ENCODE assay signal across 13 mouse cellular contexts in genomic region chr15:37101419-37101818, GRCm38 (mm10).
A peak's percentile ranks its signal among the peaks of the same experiment; 100 is the strongest.
DNase-seq lines count a peak whose midpoint lies in the region; TF ChIP-seq lines count a peak whose summit lies in the region.
"Had no signal": no experiment of that assay in that cellular context is flagged by ENCODE, and none has a peak within 500 bp of the region (broad histone marks: within the 10 kb centered on the region; RNA-seq: fewer than 3 reads in every experiment).

No protein-coding gene starts in this region.

- no peak overlapping the region for H3K27ac ChIP-seq in cerebellum, adult 2 months (ENCODE audit: insufficient read depth, low read length)
- H3K27ac ChIP-seq in left cerebral cortex, adult 2 months: no peak overlapping the region
- H3K27ac ChIP-seq in cortical plate, adult 2 months (ENCODE audit: insufficient read depth, low read length): no peak overlapping the region
- H3K27ac ChIP-seq in gastrocnemius, adult 2 months: no peak overlapping the region
- H3K27ac ChIP-seq: embryonic facial prominence, embryonic 10.5 days; midbrain, embryonic 10.5 days; neural tube, embryonic 12.5 days had no signal

- H3K4me1 ChIP-seq in cerebellum, adult 2 months (ENCODE audit: control insufficient read depth, insufficient read depth, low read length): no peaks in the 10 kb centered on the region; the same call in 1 of the 2 replicates
- no peaks in the 10 kb centered on the region for H3K4me1 ChIP-seq in cortical plate, adult 2 months (ENCODE audit: control insufficient read depth, insufficient read depth, low read length)
- H3K4me1 ChIP-seq: neural tube, embryonic 12.5 days had no signal

- 86% methylated on average over 1 of the region's 1 CpGs for WGBS in cerebellum, adult 2 months

- H3K79me2 ChIP-seq in C2C12 (ENCODE audit: control insufficient read depth, insufficient read depth): no peaks in the 10 kb centered on the region

- H3K36me3 ChIP-seq in C2C12 (ENCODE audit: control insufficient read depth, insufficient read depth): no peaks in the 10 kb centered on the region
- H3K36me3 ChIP-seq: embryonic facial prominence, embryonic 10.5 days; midbrain, embryonic 10.5 days; neural tube, embryonic 12.5 days had no signal

- DNase-seq in cerebellum, adult 2 months: no peak
- DNase-seq in cerebellum, postnatal 4 days (ENCODE audit: low spot score in 2 of 2): no peak
- DNase-seq in left cerebral cortex, adult 2 months (ENCODE audit: extremely low spot score in 1 of 2, low spot score in 2 of 2): no peak
- DNase-seq in left cerebral cortex, postnatal 10 days (ENCODE audit: extremely low spot score in 1 of 2, low spot score in 2 of 2): no peak
- no peak for DNase-seq in gastrocnemius, adult 2 months
- no peak for DNase-seq in adrenal gland, adult 2 months
- DNase-seq: heart, postnatal 36 days; thymus, postnatal 25 days had no signal

- H3K79me3 ChIP-seq in C2C12 (ENCODE audit: low read depth): no peaks in the 10 kb centered on the region

- no peak overlapping the region for H3K4me3 ChIP-seq in cerebellum, adult 2 months (replicated peaks; ENCODE audit: insufficient read depth, low read depth, low read length)
- no peak overlapping the region for H3K4me3 ChIP-seq in left cerebral cortex, adult 2 months
- H3K4me3 ChIP-seq in C2C12 (ENCODE audit: insufficient read depth, poor library complexity, severe bottlenecking): no peak overlapping the region
- no peak overlapping the region for H3K4me3 ChIP-seq in cortical plate, adult 2 months (ENCODE audit: insufficient read depth, low read length)
- no peak overlapping the region for H3K4me3 ChIP-seq in gastrocnemius, adult 2 months
- H3K4me3 ChIP-seq: embryonic facial prominence, embryonic 10.5 days; midbrain, embryonic 10.5 days; neural tube, embryonic 12.5 days had no signal

- TF ChIP-seq POLR2A in cerebellum, adult 2 months (IDR thresholded peaks at IDR 0.05; ENCODE audit: borderline replicate concordance, insufficient read depth, low read length): no peak
- TF ChIP-seq POLR2A in cortical plate, adult 2 months (IDR thresholded peaks at IDR 0.05; ENCODE audit: extremely low read depth, insufficient read depth, low read length): no peak

- no peak overlapping the region for H3ac ChIP-seq in C2C12 (ENCODE audit: control insufficient read depth, insufficient read length, low read depth)

- intact Hi-C loops in left cerebral cortex, adult 2 months (cut with DNase I): loop anchor here (5.0 kb wide), 2 partner anchors 309 to 384 kb away; no protein-coding TSS in a partner anchor
- intact Hi-C loops in left cerebral cortex, postnatal 10 days (cut with DNase I): loop anchor here (2.0 to 10.0 kb wide), 3 partner anchors 97 to 387 kb away; partner anchors contain the start of gene Zfp706
- intact Hi-C loops in gastrocnemius, adult 2 months (cut with DNase I): loop anchor here (5.0 kb wide), 1 partner anchor 384 kb away; no protein-coding TSS in a partner anchor

- TF ChIP-seq CTCF in cerebellum, adult 2 months (IDR thresholded peaks at IDR 0.05; ENCODE audit: borderline replicate concordance, insufficient read depth, low read depth, low read length): peak; percentile 25; the same call in 1 of the 2 replicates
- TF ChIP-seq CTCF in left cerebral cortex, adult 2 months (IDR thresholded peaks at IDR 0.05): peak; percentile 39
- peak; percentile 6 for TF ChIP-seq CTCF in C2C12 (IDR thresholded peaks at IDR 0.05; ENCODE audit: control insufficient read depth, insufficient read depth, insufficient read length)
- TF ChIP-seq CTCF in cortical plate, adult 2 months (IDR thresholded peaks at IDR 0.05; ENCODE audit: extremely low read depth, insufficient read depth, low read length): peak; percentile 32
- TF ChIP-seq CTCF in gastrocnemius, adult 2 months (IDR thresholded peaks at IDR 0.05): no peak

- H3K27me3 ChIP-seq in cerebellum, adult 2 months (ENCODE audit: control insufficient read depth, insufficient read depth, low read length): no peaks in the 10 kb centered on the region
- no peaks in the 10 kb centered on the region for H3K27me3 ChIP-seq in C2C12 (ENCODE audit: control insufficient read depth, insufficient read depth, insufficient read length)
- H3K27me3 ChIP-seq: neural tube, embryonic 12.5 days had no signal

TF ChIP-seq in C2C12, 6 proteins besides CTCF, POLR2A, EP300 and RAD21:
- TF ChIP-seq MYOD1 (IDR thresholded peaks at IDR 0.05; ENCODE audit: control insufficient read depth, insufficient read length, low read depth) (no peak), CEBPB (IDR thresholded peaks at IDR 0.05; ENCODE audit: low read depth) (no peak), FOSL1 (IDR thresholded peaks at IDR 0.05; ENCODE audit: insufficient read depth, low read length, poor library complexity, severe bottlenecking) (no peak), USF1 (IDR thresholded peaks at IDR 0.05; ENCODE audit: low read depth) (no peak), MAX (IDR thresholded peaks at IDR 0.05) (no peak), MYOG (IDR thresholded peaks at IDR 0.05; ENCODE audit: control insufficient read depth, extremely low read depth, insufficient read length) (no peak)
